Mouse (Mus musculus) heart, adult 2 months (tissue): Measurements from ENCODE around the gene Akap12. TPM values are rescaled to one million over a fixed set of nuclear protein-coding genes. Genes with fewer than 3 reads are reported as not detected.

Experiments used
- DNase-seq, 2 experiments: peaks; one replicate each; pipeline ENCODE4 v3.0.0; 2021
- H3K27ac ChIP-seq: fragments of 200-600 bp; 2 replicates; pipeline ENCODE4 v1.8.1; 2022
- H3K27me3 ChIP-seq: fragments of 200-500 bp; 2 replicates; pipeline ENCODE4 v1.6.1; 2012; ENCODE audit warnings: mild to moderate bottlenecking, low read length, inconsistent platforms, mixed read lengths; ENCODE audit not compliant: control insufficient read depth, insufficient read depth
- H3K36me3 ChIP-seq: fragments of 200-500 bp; 2 replicates; pipeline ENCODE4 v1.6.1; 2012; ENCODE audit warnings: low read length, inconsistent platforms; ENCODE audit not compliant: control insufficient read depth, insufficient read depth
- H3K4me1 ChIP-seq: fragments of 200-500 bp; 2 replicates; pipeline ENCODE4 v1.6.1; 2011; ENCODE audit warnings: low read length; ENCODE audit not compliant: control insufficient read depth, insufficient read depth
- H3K4me3 ChIP-seq: fragments of 200-600 bp; 2 replicates; pipeline ENCODE4 v1.8.1; 2022
- H3K79me2 ChIP-seq: fragments of 200-500 bp; replicated peaks from 2 replicates; pipeline ENCODE4 v1.6.1; 2012; ENCODE audit warnings: mild to moderate bottlenecking, inconsistent platforms, low read length, moderate library complexity, mixed read lengths; ENCODE audit not compliant: control insufficient read depth, insufficient read depth
- H3K9ac ChIP-seq: fragments of 200-500 bp; 2 replicates; pipeline ENCODE4 v1.6.1; 2012; ENCODE audit warnings: low read depth, mild to moderate bottlenecking, control low read depth, inconsistent platforms, low read length, mixed read lengths
- CTCF ChIP-seq: fragments of 200-600 bp; IDR thresholded peaks from 2 replicates; pipeline ENCODE4 v1.8.1; 2022; ENCODE audit warnings: antibody characterized with exemption, mild to moderate bottlenecking, moderate library complexity
- EP300 ChIP-seq: fragments of 200-500 bp; IDR thresholded peaks from 2 replicates; pipeline ENCODE4 v1.6.1; 2011; ENCODE audit warnings: low read depth, low read length, control low read depth; ENCODE audit not compliant: insufficient read depth
- POLR2A ChIP-seq: fragments of 200-500 bp; IDR thresholded peaks from 2 replicates; pipeline ENCODE4 v1.6.1; 2011; ENCODE audit warnings: mild to moderate bottlenecking, low read depth, low read length, control low read depth; ENCODE audit not compliant: insufficient read depth
- WGBS: fragments of 180-500 bp; shearing (Covaris S2); methylation state at CpG from one replicate; pipeline ENCODE4 v1.1.7; 2018; 5-methylcytosine and 5-hydroxymethylcytosine counted together
- intact Hi-C: fragments of 180-260 bp; cut with DNase I; formaldehyde crosslinking; loops from one replicate; pipeline ENCODE4 v1.15.1; 2025
- polyA plus RNA-seq: library from polyadenylated mRNA; depleted of rRNA; stranded (reverse); fragments of >200 nt; gene quantifications from 2 replicates; pipeline ENCODE4 v1.2.3, GENCODE M21; 2012
- total RNA-seq, 2 experiments: library from RNA; stranded (reverse); gene quantifications; 2 replicates each; pipeline ENCODE4 v1.2.3; 2021

The Akap12 gene
- total and polyA plus RNA-seq, 3 experiments: 7.5 to 28.0 (median 17.4) TPM

- intact Hi-C loops: loop anchor here (10.0 kb wide), 1 partner anchor 842 kb away; no protein-coding TSS in a partner anchor
- Histone ChIP-seq H3K4me1 (peaks cover 6% of the 10 kb centered on the region), H3K9ac (no peak overlapping the region), H3K79me2 (peaks cover 2% of the 10 kb centered on the region), H3K4me3 (no peak overlapping the region), H3K27ac (peak overlapping the region; percentile 45; the same call in 1 of the 2 replicates), H3K36me3 (no peaks in the 10 kb centered on the region), H3K27me3 (no peaks in the 10 kb centered on the region)
- TF ChIP-seq CTCF (no peak), POLR2A (no peak), EP300 (no peak)
- WGBS: 80% methylated on average over 7 of the region's 7 CpGs
- DNase-seq: no peak
These were observed 110.8 kb downstream of the Akap12 start for GRCm38 (mm10) chr10:4376931-4377330.

DNA sequence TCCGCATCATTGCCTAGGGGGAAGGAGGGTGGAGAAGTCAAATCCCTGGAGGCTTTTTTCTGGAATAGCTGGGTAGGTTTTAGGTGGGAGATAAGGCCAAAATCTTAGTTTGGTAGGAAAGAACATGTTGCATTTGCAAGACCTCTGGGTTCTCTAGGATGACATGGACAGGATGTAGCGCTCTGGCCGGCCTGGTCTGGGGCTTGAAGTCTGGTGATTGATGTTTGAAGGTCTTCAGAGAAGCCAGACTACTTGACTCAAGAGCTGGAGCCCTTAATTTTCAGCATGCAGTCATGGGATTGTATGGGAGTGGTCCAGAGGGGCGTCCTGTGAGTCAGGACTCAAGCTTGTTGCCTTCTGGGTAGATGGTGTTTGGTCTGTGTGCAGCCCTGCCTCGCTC, 114.6 kb downstream of the Akap12 start:
- no peak for DNase-seq
- Histone ChIP-seq H3K27ac (no peak overlapping the region), H3K4me3 (no peak overlapping the region), H3K36me3 (no peaks in the 10 kb centered on the region; the same call in 1 of the 2 replicates), H3K9ac (no peak overlapping the region), H3K79me2 (peaks cover 2% of the 10 kb centered on the region), H3K27me3 (no peaks in the 10 kb centered on the region), H3K4me1 (peaks cover 7% of the 10 kb centered on the region)
- WGBS: 78% methylated on average over 5 of the region's 5 CpGs
- intact Hi-C loops: no loop called here
- TF ChIP-seq POLR2A (no peak), CTCF (no peak), EP300 (no peak)

DNA sequence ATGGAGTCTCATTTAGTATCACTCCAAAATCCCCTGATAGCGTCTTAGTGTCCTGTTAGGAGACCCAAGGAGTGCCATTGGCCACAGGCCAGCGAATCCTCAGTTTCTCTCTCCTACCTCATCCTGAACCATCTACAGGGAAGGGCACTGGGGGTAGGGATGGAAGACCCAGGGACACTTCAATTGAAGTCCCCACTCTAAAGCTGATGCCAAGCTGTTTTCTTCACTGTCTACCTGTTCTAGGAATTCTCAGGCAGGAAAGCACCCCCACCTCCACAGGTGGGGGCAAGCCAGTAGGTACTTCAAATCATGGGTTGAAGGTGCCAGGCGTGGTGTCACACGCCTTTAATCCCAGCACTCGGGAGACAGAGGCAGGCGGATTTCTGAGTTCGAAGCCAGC, 118.1 kb downstream of the Akap12 start:
- peaks cover 4% of the 10 kb centered on the region for H3K79me2 ChIP-seq
- TF ChIP-seq POLR2A: no peak
- TF ChIP-seq CTCF: no peak
- no peak for TF ChIP-seq EP300
- H3K27me3 ChIP-seq: no peaks in the 10 kb centered on the region
- no peak overlapping the region for H3K9ac ChIP-seq
- 91% methylated on average over 7 of the region's 7 CpGs for WGBS
- intact Hi-C loops: no loop called here
- DNase-seq: no peak
- H3K4me3 ChIP-seq: no peak overlapping the region
- H3K4me1 ChIP-seq: peaks cover 5% of the 10 kb centered on the region
- H3K27ac ChIP-seq: no peak overlapping the region
- H3K36me3 ChIP-seq: no peaks in the 10 kb centered on the region; the same call in 1 of the 2 replicates

GRCm38 (mm10) chr10:4386609-4387591, 120.7 kb downstream of the Akap12 start:
- peaks cover 16% of the 10 kb centered on the region for H3K36me3 ChIP-seq
- intact Hi-C loops: loop anchor here (1.0 kb wide), 1 partner anchor 45 kb away; the partner anchor contains the start of genes Armt1 and Rmnd1
- H3K4me1 ChIP-seq: peaks cover 23% of the 10 kb centered on the region
- peaks cover 8% of the 10 kb centered on the region for H3K79me2 ChIP-seq
- H3K27ac ChIP-seq: peak overlapping the region; percentile 100
- TF ChIP-seq POLR2A (peak; percentile 84), CTCF (no peak), EP300 (no peak)
- peak overlapping the region; percentile 91 for H3K9ac ChIP-seq
- peak overlapping the region; percentile 75 for H3K4me3 ChIP-seq
- WGBS: under 1% methylated on average over 79 of the region's 133 CpGs
- peak; percentile 96 to 98 for DNase-seq
- no peaks in the 10 kb centered on the region for H3K27me3 ChIP-seq

- peak; percentile 73 to 79 for DNase-seq
- intact Hi-C loops: loop anchor here (1.0 kb wide), 1 partner anchor 44 kb away; the partner anchor contains the start of genes Armt1 and Rmnd1
- H3K27ac ChIP-seq: peak within 1 kb of the TSS; percentile 100
- peaks cover 16% of the 10 kb centered on the region for H3K36me3 ChIP-seq
- peaks cover 8% of the 10 kb centered on the region for H3K79me2 ChIP-seq
- no peaks in the 10 kb centered on the region for H3K27me3 ChIP-seq
- WGBS: under 1% methylated on average over 67 of the region's 87 CpGs
- peak within 1 kb of the TSS; percentile 75 for H3K4me3 ChIP-seq
- no peak for TF ChIP-seq POLR2A
- no peak for TF ChIP-seq EP300
- TF ChIP-seq CTCF: no peak
- H3K9ac ChIP-seq: peak within 1 kb of the TSS; percentile 91
- peaks cover 24% of the 10 kb centered on the region for H3K4me1 ChIP-seq
These were observed 121.7 kb downstream of the Akap12 start, which contains the start of gene Zbtb2 for GRCm38 (mm10) chr10:4387701-4388383. Gene Zbtb2, minus strand, starts transcription at chr10:4388108.
